Mouse (Mus musculus) E14TG2a.4 (cell line): ENCODE measurements around the gene Exo5.

Source experiments
- CTCF ChIP-seq: conservative IDR thresholded peaks from 2 replicates; pipeline ENCODE4 v1.5.1; 2014; ENCODE audit warnings: low read length
- POU5F1 ChIP-seq: IDR thresholded peaks from 2 replicates; pipeline ENCODE4 v1.6.1; 2014; ENCODE audit warnings: low read length, borderline replicate concordance

GRCm38 (mm10) chr4:120955586-120955985 is 30.8 kb upstream of the Exo5 start:
- TF ChIP-seq CTCF (no peak), POU5F1 (no peak)
